Mouse (Mus musculus) forelimb bud, embryonic 11.5 days (tissue): ENCODE measurements at regions not wholly inside any gene's neighbourhood (a gene's known extent, or its start where the extent isn't known, plus 50 kb on each side); places are given as distances from the start of the nearest gene placed in this dataset.
A peak's percentile ranks its signal among the peaks of the same experiment; 100 is the strongest.
"Not testable (repeated sequence)": the region's sequence is repeated elsewhere in the genome, so short reads cannot be mapped to it uniquely, and the experiment has no call there.

Source experiments
- DNase-seq: peaks from one replicate; pipeline ENCODE4 v3.0.0-alpha.2; 2012; ENCODE audit warnings: low read depth, low spot score

GRCm38 (mm10) chr15:34027111-34027510 is 330.6 kb downstream of the 9430069I07Rik start:
- DNase-seq, result not testable (repeated sequence)

- DNase-seq, result no peak
Measured at GRCm38 (mm10) chr15:34025396-34025795, 332.3 kb downstream of the 9430069I07Rik start.

GRCm38 (mm10) chr15:34021857-34022256 is 335.8 kb downstream of the 9430069I07Rik start:
- DNase-seq, result peak; percentile 65

- peak; percentile 43 for DNase-seq
Measured at GRCm38 (mm10) chr15:34016397-34017156, 341.1 kb downstream of the 9430069I07Rik start.

GRCm38 (mm10) chr15:34008591-34008990 is 349.1 kb downstream of the 9430069I07Rik start:
- DNase-seq, result no peak

- DNase-seq, result no peak
Measured at GRCm38 (mm10) chr15:33992383-33992782, 365.3 kb downstream of the 9430069I07Rik start.

GRCm38 (mm10) chr15:33975077-33975476 is 382.6 kb downstream of the 9430069I07Rik start:
- peak; percentile 30 for DNase-seq

GRCm38 (mm10) chr15:33973466-33973865 is 384.2 kb downstream of the 9430069I07Rik start:
- DNase-seq, result no peak

GRCm38 (mm10) chr15:33969409-33969808 is 388.3 kb downstream of the 9430069I07Rik start:
- no peak for DNase-seq

GRCm38 (mm10) chr15:33935013-33935664 is 422.5 kb downstream of the 9430069I07Rik start:
- DNase-seq, result no peak

GRCm38 (mm10) chr15:33926446-33926845 is 431.2 kb downstream of the 9430069I07Rik start:
- no peak for DNase-seq

GRCm38 (mm10) chr15:33924094-33924890 is 433.4 kb downstream of the 9430069I07Rik start:
- peak; percentile 20 for DNase-seq

GRCm38 (mm10) chr15:33914891-33915290 is 442.8 kb downstream of the 9430069I07Rik start:
- DNase-seq, result no peak

GRCm38 (mm10) chr15:33906727-33907479 is 450.8 kb downstream of the 9430069I07Rik start:
- no peak for DNase-seq

- no peak for DNase-seq
Measured at GRCm38 (mm10) chr15:33896076-33896475, 461.6 kb downstream of the 9430069I07Rik start.

- no peak for DNase-seq
Measured at GRCm38 (mm10) chr15:33890606-33891005, 467.1 kb downstream of the 9430069I07Rik start.

- DNase-seq, result no peak
Measured at GRCm38 (mm10) chr15:33888865-33889368, 468.8 kb downstream of the 9430069I07Rik start.

- no peak for DNase-seq
Measured at GRCm38 (mm10) chr15:33862224-33862752, 495.4 kb downstream of the 9430069I07Rik start.

GRCm38 (mm10) chr15:33825435-33826088 is 532.1 kb downstream of the 9430069I07Rik start:
- DNase-seq, result no peak

GRCm38 (mm10) chr15:33824826-33825225 is 532.8 kb downstream of the 9430069I07Rik start:
- no peak for DNase-seq
